8 mouse cellular contexts compared by ENCODE assay signal in the genomic region with DNA sequence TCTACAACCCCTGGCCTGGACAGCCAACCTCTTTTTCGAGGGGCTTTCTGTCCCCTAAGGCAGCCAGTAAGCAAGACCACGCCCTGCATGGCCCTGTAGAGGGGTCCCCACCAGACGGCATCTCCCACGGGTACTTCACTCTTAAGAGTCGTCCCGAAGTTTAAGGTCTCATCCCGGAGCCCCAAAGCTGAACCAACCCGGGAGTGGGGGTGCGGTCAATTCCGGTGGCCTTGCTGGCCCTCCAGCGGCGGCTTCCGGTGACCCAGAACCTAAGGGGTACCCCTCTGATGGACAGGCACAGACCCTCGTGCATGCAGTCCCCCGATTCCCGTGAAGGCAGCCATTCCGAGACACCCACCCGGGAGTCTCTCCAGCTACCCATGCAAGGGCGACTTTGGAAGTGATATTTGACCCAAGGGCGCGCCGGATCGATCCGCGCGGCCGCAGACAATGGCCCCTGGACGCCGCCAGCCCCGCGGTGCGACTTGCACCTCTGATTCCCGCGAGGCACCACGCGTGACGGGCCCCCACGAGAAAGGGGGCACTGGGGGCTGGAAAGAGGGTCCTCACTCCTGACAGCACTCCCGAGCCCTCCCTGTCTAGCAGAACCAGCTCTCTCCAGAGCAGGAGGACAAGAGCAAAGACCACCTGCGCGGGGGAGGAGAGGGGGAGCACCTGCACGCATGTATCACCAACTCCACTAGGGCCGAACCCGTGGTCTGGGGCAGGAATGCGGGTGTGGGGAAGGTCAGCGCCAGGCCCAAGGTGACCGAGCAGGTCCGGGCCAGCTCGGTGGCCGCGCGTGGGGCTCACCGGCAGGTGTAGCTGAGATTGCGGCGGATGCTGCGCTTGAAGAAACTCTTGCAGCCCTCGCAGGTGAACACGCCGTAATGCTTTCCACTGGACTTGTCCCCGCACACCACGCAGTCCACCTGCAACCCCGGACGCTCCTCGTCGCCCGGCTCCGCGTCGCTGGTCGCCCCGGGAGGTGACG. TPM values are rescaled to one million over a fixed set of nuclear protein-coding genes. Genes with fewer than 3 reads are reported as not detected.
DNase-seq lines count a peak whose midpoint lies in the region; ATAC-seq lines count a peak whose summit lies in the region.

No protein-coding gene starts in this region.

- peak overlapping the region; percentile 75 for H3K9ac ChIP-seq in forebrain, embryonic 15.5 days (replicated peaks)
- peak overlapping the region; percentile 96 for H3K9ac ChIP-seq in kidney, embryonic 14.5 days (ENCODE audit: low read depth, low read length)
- H3K9ac ChIP-seq in midbrain, embryonic 11.5 days (ENCODE audit: low read length) = peak overlapping the region; percentile 90

- no peak overlapping the region for H3K27ac ChIP-seq in forebrain, embryonic 15.5 days (replicated peaks)
- peak overlapping the region; percentile 97 for H3K27ac ChIP-seq in kidney, embryonic 14.5 days (ENCODE audit: low read depth, low read length)
- peak overlapping the region; percentile 91 for H3K27ac ChIP-seq in midbrain, embryonic 11.5 days (ENCODE audit: low read depth, low read length)

- DNase-seq in adrenal gland, adult (ENCODE audit: inconsistent age in 2 of 2, low spot score in 1 of 2) = peak; percentile 56 to 80
- no peak for DNase-seq in adrenal gland, postnatal 4 days (ENCODE audit: low spot score in 2 of 2)
- DNase-seq in Muller cell, postnatal 12 days (ENCODE audit: inconsistent ontology term) = peak; percentile 30
- DNase-seq in midbrain, embryonic 11.5 days (ENCODE audit: low spot score, missing footprints) = peak; percentile 93
- no peak for DNase-seq in c-Kit-positive CD71-positive TER-119-positive erythroid progenitor cells, embryonic 14.5 days (ENCODE audit: low spot score)
- no peak for DNase-seq in layer of hippocampus, postnatal 14 days (ENCODE audit: low spot score in 2 of 2)

- WGBS in forebrain, embryonic 15.5 days = 1% methylated on average over 72 of the region's 72 CpGs
- WGBS in kidney, embryonic 14.5 days = under 1% methylated on average over 72 of the region's 72 CpGs
- under 1% methylated on average over 71 of the region's 72 CpGs for WGBS in midbrain, embryonic 11.5 days

- ATAC-seq in forebrain, embryonic 15.5 days (replicated peaks) = no peak
- ATAC-seq in kidney, embryonic 14.5 days (ENCODE audit: low FRiP score, low TSS enrichment) = no peak
- no peak for ATAC-seq in midbrain, embryonic 11.5 days (ENCODE audit: low FRiP score)

- no peaks in the 10 kb centered on the region for H3K9me3 ChIP-seq in forebrain, embryonic 15.5 days
- no peaks in the 10 kb centered on the region for H3K9me3 ChIP-seq in kidney, embryonic 14.5 days (ENCODE audit: control insufficient read depth, low read length)
- no peaks in the 10 kb centered on the region for H3K9me3 ChIP-seq in midbrain, embryonic 11.5 days (ENCODE audit: control insufficient read depth, low read length)

- H3K36me3 ChIP-seq in forebrain, embryonic 15.5 days = no peaks in the 10 kb centered on the region
- H3K36me3 ChIP-seq in kidney, embryonic 14.5 days (ENCODE audit: control insufficient read depth, insufficient read depth, low read length) = peaks cover 21% of the 10 kb centered on the region
- H3K36me3 ChIP-seq in midbrain, embryonic 11.5 days (ENCODE audit: control insufficient read depth, insufficient read depth, low read length) = peaks cover 4% of the 10 kb centered on the region; the same call in 1 of the 2 replicates

- peak overlapping the region; percentile 91 for H3K4me2 ChIP-seq in forebrain, embryonic 15.5 days (replicated peaks)
- peak overlapping the region; percentile 96 for H3K4me2 ChIP-seq in kidney, embryonic 14.5 days (replicated peaks; ENCODE audit: low read depth, low read length)
- peak overlapping the region; percentile 98 for H3K4me2 ChIP-seq in midbrain, embryonic 11.5 days

- H3K4me3 ChIP-seq in forebrain, embryonic 15.5 days = peak overlapping the region; percentile 66
- peak overlapping the region; percentile 96 for H3K4me3 ChIP-seq in kidney, embryonic 14.5 days (ENCODE audit: low read length)
- peak overlapping the region; percentile 89 for H3K4me3 ChIP-seq in midbrain, embryonic 11.5 days (ENCODE audit: low read depth, low read length)

- H3K4me1 ChIP-seq in forebrain, embryonic 15.5 days = peaks cover 48% of the 10 kb centered on the region
- H3K4me1 ChIP-seq in kidney, embryonic 14.5 days (ENCODE audit: control insufficient read depth, insufficient read depth, low read length) = peaks cover 51% of the 10 kb centered on the region
- peaks cover 50% of the 10 kb centered on the region for H3K4me1 ChIP-seq in midbrain, embryonic 11.5 days (ENCODE audit: control insufficient read depth, insufficient read depth, low read length)

- H3K27me3 ChIP-seq in forebrain, embryonic 15.5 days = peaks cover 6% of the 10 kb centered on the region; the same call in 1 of the 2 replicates
- no peaks in the 10 kb centered on the region for H3K27me3 ChIP-seq in kidney, embryonic 14.5 days (ENCODE audit: control insufficient read depth, insufficient read depth, low read length)
- H3K27me3 ChIP-seq in midbrain, embryonic 11.5 days (ENCODE audit: control insufficient read depth, insufficient read depth, low read length) = no peaks in the 10 kb centered on the region

RNA-seq across cellular contexts. Expression of a gene that starts 1.3 kb away (rescaled TPM):
- 10 to 100 TPM; 67.6 to 70.6 TPM for total RNA-seq in adrenal gland, postnatal 4 days (2021)
- polyA plus RNA-seq in forebrain, embryonic 15.5 days (2015; fragmentation: Nextera tagmentation; extraction: Ambion mirVana) = 15.5 and 16.6 TPM in 2 replicates
- polyA plus RNA-seq in kidney, embryonic 14.5 days (2014; fragmentation: Nextera tagmentation; extraction: Ambion mirVana) = 134 and 149 TPM in 2 replicates
- 62.6 and 73.0 TPM in 2 replicates for polyA plus RNA-seq in midbrain, embryonic 11.5 days (2014; fragmentation: Nextera tagmentation; extraction: Ambion mirVana)
- 10 to 100 TPM; 33.9 to 36.7 TPM for total RNA-seq in layer of hippocampus, postnatal 14 days (2021)

RNA-seq across cellular contexts. Expression of a gene that starts 9.4 kb away (rescaled TPM):
- 10 to 100 TPM; 12.0 to 13.6 TPM for total RNA-seq in adrenal gland, postnatal 4 days (2021)
- polyA plus RNA-seq in forebrain, embryonic 15.5 days (2015; fragmentation: Nextera tagmentation; extraction: Ambion mirVana) = 7.3 and 8.0 TPM in 2 replicates
- 4.6 and 5.2 TPM in 2 replicates for polyA plus RNA-seq in kidney, embryonic 14.5 days (2014; fragmentation: Nextera tagmentation; extraction: Ambion mirVana)
- polyA plus RNA-seq in midbrain, embryonic 11.5 days (2014; fragmentation: Nextera tagmentation; extraction: Ambion mirVana) = 2.9 and 3.3 TPM in 2 replicates
- total RNA-seq in layer of hippocampus, postnatal 14 days (2021) = 10 to 100 TPM; 16.0 to 18.1 TPM

RNA-seq across cellular contexts. Expression of a gene that starts 13.8 kb away (rescaled TPM):
- total RNA-seq in adrenal gland, postnatal 4 days (2021) = 100 to 1,000 TPM; 210 to 221 TPM
- 98.4 and 102 TPM in 2 replicates for polyA plus RNA-seq in forebrain, embryonic 15.5 days (2015; fragmentation: Nextera tagmentation; extraction: Ambion mirVana)
- polyA plus RNA-seq in kidney, embryonic 14.5 days (2014; fragmentation: Nextera tagmentation; extraction: Ambion mirVana) = 112 and 115 TPM in 2 replicates
- polyA plus RNA-seq in midbrain, embryonic 11.5 days (2014; fragmentation: Nextera tagmentation; extraction: Ambion mirVana) = 70.9 and 71.7 TPM in 2 replicates
- 10 to 100 TPM; 84.9 to 96.2 TPM for total RNA-seq in layer of hippocampus, postnatal 14 days (2021)

RNA-seq across cellular contexts. Expression of a gene that starts 15.1 kb away (rescaled TPM):
- 10 to 100 TPM; 21.6 to 21.8 TPM for total RNA-seq in adrenal gland, postnatal 4 days (2021)
- polyA plus RNA-seq in forebrain, embryonic 15.5 days (2015; fragmentation: Nextera tagmentation; extraction: Ambion mirVana) = 5.5 and 6.0 TPM in 2 replicates
- 10.4 and 12.3 TPM in 2 replicates for polyA plus RNA-seq in kidney, embryonic 14.5 days (2014; fragmentation: Nextera tagmentation; extraction: Ambion mirVana)
- polyA plus RNA-seq in midbrain, embryonic 11.5 days (2014; fragmentation: Nextera tagmentation; extraction: Ambion mirVana) = 2.4 and 3.3 TPM in 2 replicates
- total RNA-seq in layer of hippocampus, postnatal 14 days (2021) = 1 to 10 TPM; 5.1 to 5.2 TPM

RNA-seq across cellular contexts. Expression of a gene that starts 16.2 kb away (rescaled TPM):
- total RNA-seq in adrenal gland, postnatal 4 days (2021) = 100 to 1,000 TPM; 108 to 109 TPM
- 102 and 108 TPM in 2 replicates for polyA plus RNA-seq in forebrain, embryonic 15.5 days (2015; fragmentation: Nextera tagmentation; extraction: Ambion mirVana)
- polyA plus RNA-seq in kidney, embryonic 14.5 days (2014; fragmentation: Nextera tagmentation; extraction: Ambion mirVana) = 107 and 125 TPM in 2 replicates
- 99.0 and 99.2 TPM in 2 replicates for polyA plus RNA-seq in midbrain, embryonic 11.5 days (2014; fragmentation: Nextera tagmentation; extraction: Ambion mirVana)
- total RNA-seq in layer of hippocampus, postnatal 14 days (2021) = 10 to 100 TPM; 89.1 to 96.7 TPM

Comparison
In these comparisons a context has a peak if more than half of its experiments do, and no peak if none do; other contexts are left out.
1. DNase-seq: peak in adrenal gland, adult (2 of 2), Muller cell, postnatal 12 days (single experiment) and midbrain, embryonic 11.5 days (single experiment); none in adrenal gland, postnatal 4 days (0 of 2), c-Kit-positive CD71-positive TER-119-positive erythroid progenitor cells, embryonic 14.5 days (single experiment) and layer of hippocampus, postnatal 14 days (0 of 2).
2. Peak in every context shown above with its lines, with median percentiles within 50 percentile points of each other: H3K4me2 ChIP-seq, H3K4me3 ChIP-seq and H3K9ac ChIP-seq.